In the genomic region with DNA sequence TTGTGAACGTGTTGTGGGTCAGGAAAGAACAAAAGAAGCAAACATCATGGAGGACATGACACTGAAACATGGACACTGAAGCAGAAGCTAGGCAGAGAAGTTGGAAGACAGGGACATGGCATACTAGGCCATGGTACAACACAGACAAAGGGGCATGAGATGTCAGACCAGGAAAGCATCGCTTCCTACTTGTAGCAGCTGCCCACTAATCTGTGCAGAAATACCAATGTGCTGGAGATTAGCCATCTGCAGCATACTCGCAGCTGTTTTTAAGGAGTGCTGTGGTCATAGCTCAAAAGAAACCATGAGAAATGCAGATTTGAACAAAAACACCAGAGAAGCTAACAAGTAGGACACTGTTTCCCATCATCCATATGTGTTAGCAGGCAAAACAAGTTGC, we compare ENCODE assay signal across 27 mouse cellular contexts.
"Had no signal": no experiment of that assay in that cellular context is flagged by ENCODE, and none has a peak within 500 bp of the region (broad histone marks: within the 10 kb centered on the region; RNA-seq: fewer than 3 reads in every experiment).

No protein-coding gene starts in this region.

- ATAC-seq: hindbrain, embryonic 16.5 days; inflammation-experienced regulatory T-cells, adult 6 months; intestine, embryonic 16.5 days; liver, embryonic 12.5 days had no signal

- H3K27me3 ChIP-seq: heart, embryonic 13.5 days; heart, embryonic 15.5 days; hindbrain, embryonic 12.5 days; kidney, embryonic 15.5 days; limb, embryonic 12.5 days; limb, embryonic 15.5 days; liver, embryonic 12.5 days had no signal

- H3K27ac ChIP-seq: heart, adult 2 months; heart, embryonic 13.5 days; heart, embryonic 15.5 days; hindbrain, embryonic 10.5 days; hindbrain, embryonic 12.5 days; hindbrain, embryonic 14.5 days; kidney, embryonic 15.5 days; kidney, postnatal 0 days; limb, embryonic 12.5 days; limb, embryonic 15.5 days; liver, embryonic 12.5 days had no signal

- H3K4me3 ChIP-seq: heart, adult 2 months; heart, embryonic 13.5 days; heart, embryonic 15.5 days; hindbrain, embryonic 10.5 days; hindbrain, embryonic 12.5 days; kidney, embryonic 15.5 days; limb, embryonic 12.5 days; limb, embryonic 15.5 days; liver, embryonic 12.5 days had no signal

- H3K9ac ChIP-seq: heart, embryonic 13.5 days; heart, embryonic 15.5 days; hindbrain, embryonic 12.5 days; hindbrain, embryonic 14.5 days; kidney, embryonic 15.5 days; limb, embryonic 12.5 days; limb, embryonic 15.5 days; liver, embryonic 12.5 days had no signal

- DNase-seq: gastrocnemius, postnatal 10 days; gastrocnemius, postnatal 25 days; heart, adult 2 months; heart, postnatal 14 days; heart, postnatal 4 days; kidney, adult 11 months; kidney, adult 2 months; kidney, adult 9 months; kidney, postnatal 14 days; kidney, postnatal 36 days; layer of hippocampus, adult 9-11 months; layer of hippocampus, postnatal 36 days; left cerebral cortex, postnatal 4 days had no signal

- H3K4me1 ChIP-seq: hindbrain, embryonic 12.5 days; kidney, embryonic 15.5 days; limb, embryonic 15.5 days; liver, embryonic 12.5 days had no signal

- H3K4me2 ChIP-seq: heart, embryonic 11.5 days; heart, embryonic 13.5 days; heart, embryonic 15.5 days; hindbrain, embryonic 12.5 days; hindbrain, embryonic 14.5 days; kidney, embryonic 15.5 days; limb, embryonic 12.5 days; limb, embryonic 15.5 days; liver, embryonic 12.5 days had no signal

- H3K9me3 ChIP-seq: heart, embryonic 15.5 days; hindbrain, embryonic 10.5 days; hindbrain, embryonic 12.5 days; kidney, embryonic 15.5 days; limb, embryonic 12.5 days; limb, embryonic 15.5 days; liver, embryonic 12.5 days had no signal

- H3K36me3 ChIP-seq: heart, embryonic 13.5 days; heart, embryonic 15.5 days; hindbrain, embryonic 10.5 days; hindbrain, embryonic 12.5 days; kidney, embryonic 15.5 days; limb, embryonic 12.5 days; limb, embryonic 15.5 days; liver, embryonic 12.5 days had no signal
